Comparison of ENCODE assay signal across 9 mouse cellular contexts in the genomic region with DNA sequence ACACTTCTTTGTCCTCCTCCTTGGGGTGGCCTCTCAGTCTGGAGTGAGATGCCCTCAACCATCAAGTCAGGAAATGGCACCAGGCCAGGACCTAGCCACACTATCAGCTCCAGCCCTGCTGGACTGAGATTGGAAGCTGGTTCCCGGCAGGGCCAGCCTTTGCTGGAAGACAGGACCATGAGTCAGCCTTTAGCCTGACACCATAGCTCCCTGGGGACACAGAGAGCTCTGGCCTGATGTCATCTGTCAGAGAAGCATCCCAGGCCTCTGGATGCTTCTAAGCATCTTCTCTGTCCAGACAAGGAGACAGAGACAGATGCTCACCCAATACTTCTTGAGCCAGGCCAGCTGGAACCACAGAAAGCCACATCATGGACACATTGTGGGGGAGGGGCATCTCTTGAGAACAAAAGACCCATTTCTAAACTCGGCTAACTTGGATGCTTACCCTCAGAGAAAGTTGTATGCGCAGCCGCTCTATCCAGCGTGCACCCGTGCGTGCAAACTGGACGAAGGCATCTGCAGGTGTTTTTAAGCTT. TPM values are rescaled to one million over a fixed set of nuclear protein-coding genes. Genes with fewer than 3 reads are reported as not detected.
DNase-seq lines count a peak whose midpoint lies in the region; ATAC-seq and TF ChIP-seq lines count a peak whose summit lies in the region.
"Had no signal": no experiment of that assay in that cellular context is flagged by ENCODE, and none has a peak within 500 bp of the region (broad histone marks: within the 10 kb centered on the region; RNA-seq: fewer than 3 reads in every experiment).

No protein-coding gene starts in this region.

- 59% methylated on average over 8 of the region's 8 CpGs for WGBS in kidney, embryonic 14.5 days
- 69% methylated on average over 8 of the region's 8 CpGs for WGBS in liver, postnatal 0 days (ENCODE audit: insufficient replicate concordance)

- no peak for DNase-seq in kidney, adult 8-10 months
- peak; percentile 73 for DNase-seq in A20 (ENCODE audit: low read depth, low spot score)
- peak; percentile 54 for DNase-seq in cerebellum, adult 8-10 months
- DNase-seq in gastrocnemius, postnatal 14 days = peak; percentile 56
- peak; percentile 67 for DNase-seq in liver, postnatal 0 days
- DNase-seq in layer of hippocampus, adult 2 months (ENCODE audit: low spot score in 2 of 2) = no peak

- peaks cover 6% of the 10 kb centered on the region; the same call in 1 of the 2 replicates for H3K4me1 ChIP-seq in kidney, embryonic 14.5 days (ENCODE audit: control insufficient read depth, insufficient read depth, low read length)
- peaks cover 43% of the 10 kb centered on the region for H3K4me1 ChIP-seq in liver, postnatal 0 days (ENCODE audit: insufficient read depth)

- no peak overlapping the region for H3K4me3 ChIP-seq in kidney, embryonic 14.5 days (ENCODE audit: low read length)
- no peak overlapping the region for H3K4me3 ChIP-seq in liver, postnatal 0 days (ENCODE audit: low read depth, low read length)
- H3K4me3 ChIP-seq in layer of hippocampus, adult 2 months = no peak overlapping the region

- H3K27ac ChIP-seq in kidney, embryonic 14.5 days (ENCODE audit: low read depth, low read length) = no peak overlapping the region; the same call in 1 of the 2 replicates
- no peak overlapping the region for H3K27ac ChIP-seq in liver, postnatal 0 days (ENCODE audit: low read depth)
- H3K27ac ChIP-seq in layer of hippocampus, adult 2 months = no peak overlapping the region

- intact Hi-C loops in gastrocnemius, postnatal 14 days (cut with DNase I; ENCODE audit: low total_unique reads) = no loop called here

- ATAC-seq in kidney, embryonic 14.5 days (ENCODE audit: low FRiP score, low TSS enrichment) = peak; percentile 10; the same call in 1 of the 2 replicates
- peak; percentile 32 for ATAC-seq in liver, postnatal 0 days
- no peak for ATAC-seq in granulocyte monocyte progenitor cell, adult 5-6 weeks (replicated peaks; ENCODE audit: poor library complexity, severe bottlenecking)

- no peak overlapping the region for H3K9ac ChIP-seq in kidney, embryonic 14.5 days (ENCODE audit: low read depth, low read length)
- H3K9ac ChIP-seq in liver, postnatal 0 days (replicated peaks) = no peak overlapping the region

- peaks cover 45% of the 10 kb centered on the region for H3K27me3 ChIP-seq in kidney, embryonic 14.5 days (ENCODE audit: control insufficient read depth, insufficient read depth, low read length)
- H3K27me3 ChIP-seq in liver, postnatal 0 days (ENCODE audit: insufficient read depth, low read length) = peaks cover 59% of the 10 kb centered on the region

- TF ChIP-seq EP300 in liver, postnatal 0 days (IDR thresholded peaks at IDR 0.05; ENCODE audit: low read depth) = peak; percentile 57; the same call in 1 of the 2 replicates

- no peaks in the 10 kb centered on the region for H3K9me3 ChIP-seq in kidney, embryonic 14.5 days (ENCODE audit: control insufficient read depth, low read length)
- H3K9me3 ChIP-seq in liver, postnatal 0 days (ENCODE audit: low read length) = no peaks in the 10 kb centered on the region

- H3K4me2 ChIP-seq in kidney, embryonic 14.5 days (replicated peaks; ENCODE audit: low read depth, low read length) = no peak overlapping the region
- peak overlapping the region; percentile 22; the same call in 1 of the 2 replicates for H3K4me2 ChIP-seq in liver, postnatal 0 days (ENCODE audit: low read depth, low read length)

- no peak for TF ChIP-seq CTCF in liver, postnatal 0 days (IDR thresholded peaks at IDR 0.05; ENCODE audit: low read depth)
- TF ChIP-seq CTCF in layer of hippocampus, adult 2 months (conservative IDR thresholded peaks at IDR 0.05) = no peak

- no peaks in the 10 kb centered on the region for H3K36me3 ChIP-seq in kidney, embryonic 14.5 days (ENCODE audit: control insufficient read depth, insufficient read depth, low read length)
- no peaks in the 10 kb centered on the region for H3K36me3 ChIP-seq in liver, postnatal 0 days (replicated peaks; ENCODE audit: insufficient read depth, low read length)

RNA-seq across cellular contexts. Expression of a gene that starts 1.1 kb away (rescaled TPM):
- polyA plus RNA-seq in kidney, embryonic 14.5 days (2014; fragmentation: Nextera tagmentation; extraction: Ambion mirVana) = 1.2 and 1.9 TPM in 2 replicates
- total RNA-seq in gastrocnemius, postnatal 14 days (2021) = under 1 TPM in 1 of 2 experiments, not detected in 1; 0.16 TPM
- polyA plus RNA-seq in liver, postnatal 0 days (2015; fragmentation: Nextera tagmentation; extraction: Ambion mirVana) = 0.20 and 0.24 TPM in 2 replicates
- total RNA-seq in granulocyte monocyte progenitor cell, adult 5-6 weeks (2014; fragmentation: Nextera tagmentation) = not detected in 2 replicates
- total RNA-seq in granulocyte monocyte progenitor cell, adult 5-6 weeks (2017) = not detected in 2 replicates
- 100 to 1,000 TPM; 249 to 277 TPM for total RNA-seq in layer of hippocampus, adult 2 months (2021)

RNA-seq across cellular contexts. Expression of a gene that starts 3.2 kb away (rescaled TPM):
- not detected in 2 replicates for polyA plus RNA-seq in kidney, embryonic 14.5 days (2014; fragmentation: Nextera tagmentation; extraction: Ambion mirVana)
- not detected for total RNA-seq in gastrocnemius, postnatal 14 days (2021)
- polyA plus RNA-seq in liver, postnatal 0 days (2015; fragmentation: Nextera tagmentation; extraction: Ambion mirVana) = not detected in 2 replicates
- total RNA-seq in granulocyte monocyte progenitor cell, adult 5-6 weeks (2014; fragmentation: Nextera tagmentation) = 0.28 TPM in 1 of 2 replicates, not detected in the other
- 0.05 TPM in 1 of 2 replicates, not detected in the other for total RNA-seq in granulocyte monocyte progenitor cell, adult 5-6 weeks (2017)
- not detected for total RNA-seq in layer of hippocampus, adult 2 months (2021)
- polyA plus RNA-seq: gonadal fat pad, adult 2 months had no signal

RNA-seq across cellular contexts. Expression of a gene that starts 13.2 kb away (rescaled TPM):
- 24.2 and 35.7 TPM in 2 replicates for polyA plus RNA-seq in kidney, embryonic 14.5 days (2014; fragmentation: Nextera tagmentation; extraction: Ambion mirVana)
- total RNA-seq in gastrocnemius, postnatal 14 days (2021) = 10 to 100 TPM; 36.2 to 36.3 TPM
- polyA plus RNA-seq in liver, postnatal 0 days (2015; fragmentation: Nextera tagmentation; extraction: Ambion mirVana) = 10.1 and 11.6 TPM in 2 replicates
- total RNA-seq in granulocyte monocyte progenitor cell, adult 5-6 weeks (2014; fragmentation: Nextera tagmentation) = 55.6 and 58.3 TPM in 2 replicates
- 57.5 and 75.5 TPM in 2 replicates for total RNA-seq in granulocyte monocyte progenitor cell, adult 5-6 weeks (2017)
- total RNA-seq in layer of hippocampus, adult 2 months (2021) = 10 to 100 TPM; 56.7 to 62.1 TPM

RNA-seq across cellular contexts. Expression of a gene that starts 36.6 kb away (rescaled TPM):
- polyA plus RNA-seq in kidney, embryonic 14.5 days (2014; fragmentation: Nextera tagmentation; extraction: Ambion mirVana) = 115 and 157 TPM in 2 replicates
- 100 to 1,000 TPM; 140 to 162 TPM for total RNA-seq in gastrocnemius, postnatal 14 days (2021)
- 54.1 and 54.9 TPM in 2 replicates for polyA plus RNA-seq in liver, postnatal 0 days (2015; fragmentation: Nextera tagmentation; extraction: Ambion mirVana)
- total RNA-seq in granulocyte monocyte progenitor cell, adult 5-6 weeks (2014; fragmentation: Nextera tagmentation) = 110 and 113 TPM in 2 replicates
- total RNA-seq in granulocyte monocyte progenitor cell, adult 5-6 weeks (2017) = 194 and 224 TPM in 2 replicates
- 100 to 1,000 TPM; 459 to 497 TPM for total RNA-seq in layer of hippocampus, adult 2 months (2021)

Comparison
In these comparisons a context has a peak if more than half of its experiments do, and no peak if none do; other contexts are left out.
1. DNase-seq: peak in A20 (single experiment), cerebellum, adult 8-10 months (single experiment), gastrocnemius, postnatal 14 days (single experiment) and liver, postnatal 0 days (single experiment); none in kidney, adult 8-10 months (0 of 2) and layer of hippocampus, adult 2 months (0 of 2).
2. RNA of a gene that starts 1.1 kb away (total RNA-seq): 249 to 277 TPM in layer of hippocampus, adult 2 months; 0.16 TPM in gastrocnemius, postnatal 14 days and not detected in granulocyte monocyte progenitor cell, adult 5-6 weeks; every median in the first group is over 100 times any median in the second.